Comparison of ENCODE assay signal across 14 mouse cellular contexts in the genomic region with DNA sequence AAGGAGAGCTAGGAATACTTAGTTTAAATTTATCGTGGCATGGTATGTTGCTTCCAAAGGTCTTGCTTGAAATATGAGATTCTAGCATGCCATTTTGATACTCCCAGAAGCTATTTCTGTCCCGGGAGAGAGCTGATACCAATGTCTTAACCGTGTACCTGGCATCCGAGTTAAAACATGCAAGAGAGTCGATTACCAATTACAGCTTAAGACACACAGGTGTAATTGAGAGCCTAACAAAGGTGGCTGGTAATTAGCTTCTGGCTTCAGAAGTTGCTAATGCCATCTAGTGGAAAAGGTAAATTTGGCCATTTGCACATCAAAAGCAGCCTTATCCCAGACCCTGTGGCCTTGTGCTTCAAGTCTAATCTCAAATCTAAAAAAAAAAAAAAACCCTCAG.
DNase-seq lines count a peak whose midpoint lies in the region; ATAC-seq and TF ChIP-seq lines count a peak whose summit lies in the region.
"Had no signal": no experiment of that assay in that cellular context is flagged by ENCODE, and none has a peak within 500 bp of the region (broad histone marks: within the 10 kb centered on the region; RNA-seq: fewer than 3 reads in every experiment).

No protein-coding gene starts in this region.

- DNase-seq in gastrocnemius, adult 18-20 months (ENCODE audit: low spot score): peak; percentile 53
- no peak for DNase-seq in gastrocnemius, postnatal 14 days
- peak; percentile 4 for DNase-seq in kidney, adult 9 months
- no peak for DNase-seq in kidney, postnatal 36 days
- DNase-seq in retina, embryonic 14.5 days (ENCODE audit: low spot score): peak; percentile 28
- no peak for DNase-seq in retina, postnatal 1 day
- no peak for DNase-seq in stomach, postnatal 0 days (ENCODE audit: low spot score)
- DNase-seq: cerebellum, adult 8-10 months; spleen, adult 18-20 months; thymus, postnatal 25 days had no signal

- no peaks in the 10 kb centered on the region for H3K36me3 ChIP-seq in stomach, postnatal 0 days (ENCODE audit: control insufficient read depth, insufficient read depth, low read length)
- H3K36me3 ChIP-seq: intestine, embryonic 15.5 days; neural tube, embryonic 12.5 days had no signal

- WGBS in stomach, postnatal 0 days: 27% methylated on average over 5 of the region's 5 CpGs

- ATAC-seq in stomach, postnatal 0 days (ENCODE audit: low FRiP score, low TSS enrichment): no peak
- no peak for ATAC-seq in activated CD4-positive, CD25-positive, alpha-beta regulatory T cell, adult 4 months
- ATAC-seq: intestine, embryonic 15.5 days had no signal

- H3K27me3 ChIP-seq in stomach, postnatal 0 days (ENCODE audit: control insufficient read depth, insufficient read depth, low read length): no peaks in the 10 kb centered on the region
- H3K27me3 ChIP-seq: intestine, embryonic 15.5 days; neural tube, embryonic 12.5 days had no signal

- no peaks in the 10 kb centered on the region for H3K4me1 ChIP-seq in stomach, postnatal 0 days (replicated peaks; ENCODE audit: control insufficient read depth, insufficient read depth)
- H3K4me1 ChIP-seq: intestine, embryonic 15.5 days had no signal

- no peak overlapping the region for H3K27ac ChIP-seq in stomach, postnatal 0 days (replicated peaks)
- H3K27ac ChIP-seq: intestine, embryonic 15.5 days; macrophage; neural tube, embryonic 12.5 days had no signal

- peak; percentile 57 for TF ChIP-seq CTCF in stomach, postnatal 0 days (IDR thresholded peaks at IDR 0.05; ENCODE audit: low read depth)

- no peak for TF ChIP-seq EP300 in stomach, postnatal 0 days (optimal IDR thresholded peaks at IDR 0.05)

- H3K9ac ChIP-seq in stomach, postnatal 0 days (ENCODE audit: low read length): no peak overlapping the region
- H3K9ac ChIP-seq: intestine, embryonic 15.5 days; neural tube, embryonic 12.5 days had no signal

- no peaks in the 10 kb centered on the region for H3K9me3 ChIP-seq in stomach, postnatal 0 days (ENCODE audit: control insufficient read depth, low read length)
- H3K9me3 ChIP-seq: intestine, embryonic 15.5 days; neural tube, embryonic 12.5 days had no signal

- H3K4me2 ChIP-seq in stomach, postnatal 0 days (replicated peaks; ENCODE audit: low read depth): no peak overlapping the region
- H3K4me2 ChIP-seq: intestine, embryonic 15.5 days had no signal

- H3K4me3 ChIP-seq in stomach, postnatal 0 days (ENCODE audit: low read depth, low read length): no peak overlapping the region
- H3K4me3 ChIP-seq: intestine, embryonic 15.5 days; neural tube, embryonic 12.5 days had no signal

- intact Hi-C loops in gastrocnemius, postnatal 14 days (cut with DNase I; ENCODE audit: low total_unique reads): no loop called here

Comparison
In these comparisons a context has a peak if more than half of its experiments do, and no peak if none do; other contexts are left out.
1. DNase-seq: peak in gastrocnemius, adult 18-20 months (single experiment), kidney, adult 9 months (single experiment) and retina, embryonic 14.5 days (single experiment); none in gastrocnemius, postnatal 14 days (single experiment), kidney, postnatal 36 days (0 of 2), retina, postnatal 1 day (single experiment) and stomach, postnatal 0 days (single experiment).